Comparison of ENCODE assay signal across 1 mouse cellular context in genomic region chr4:98979976-98980375, GRCm38 (mm10). TPM values are rescaled to one million over a fixed set of nuclear protein-coding genes. Genes with fewer than 3 reads are reported as not detected.
"Had no signal": no experiment of that assay in that cellular context is flagged by ENCODE, and none has a peak within 500 bp of the region (broad histone marks: within the 10 kb centered on the region; RNA-seq: fewer than 3 reads in every experiment).

No protein-coding gene starts in this region.

RNA-seq across cellular contexts. Expression of gene Angptl3, which starts 50.8 kb away (rescaled TPM):
- total RNA-seq: neutrophil, adult 5-6 weeks had no signal
